Mouse (Mus musculus): ENCODE measurements around the gene Rdh9. TPM values are rescaled to one million over a fixed set of nuclear protein-coding genes. Genes with fewer than 3 reads are reported as not detected.
"Not testable (repeated sequence)": the region's sequence is repeated elsewhere in the genome, so short reads cannot be mapped to it uniquely, and the experiment has no call there.

Gene Rdh9
- polyA plus RNA-seq, 1 experiment from 2014 or later, result 0.24 TPM

DNA sequence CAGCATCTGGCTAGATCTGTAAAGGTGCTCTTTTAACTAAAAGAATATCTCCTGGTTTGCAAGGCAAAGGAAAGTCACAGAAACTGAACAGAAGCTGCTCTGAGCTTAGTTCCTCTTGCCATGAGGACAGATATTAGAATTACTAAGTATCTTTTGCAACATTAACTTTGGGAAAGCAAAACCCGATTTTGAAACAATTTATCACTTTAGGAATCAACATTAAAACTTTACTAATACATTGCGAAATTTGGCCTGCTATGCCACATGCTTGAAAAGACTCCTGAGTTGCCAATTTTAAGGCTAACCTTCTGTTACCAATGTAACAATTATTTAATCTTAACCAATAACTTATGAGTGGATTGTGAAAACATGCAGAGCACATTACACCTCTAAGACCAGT, 45.6 kb downstream of the Rdh9 start:
- not testable (repeated sequence) for H3K9ac ChIP-seq (ENCODE audit: low read length); ATAC-seq (replicated peaks; ENCODE audit: extremely low read depth, insufficient read depth, low FRiP score); H3K27me3 ChIP-seq (ENCODE audit: control insufficient read depth, insufficient read depth, low read length); H3K4me3 ChIP-seq (ENCODE audit: low read length); H3K27ac ChIP-seq (ENCODE audit: low read length); H3K36me3 ChIP-seq (ENCODE audit: control insufficient read depth, insufficient read depth); H3K4me1 ChIP-seq (ENCODE audit: control insufficient read depth, insufficient read depth, low read length); H3K4me2 ChIP-seq (ENCODE audit: low read depth, low read length); H3K9me3 ChIP-seq (replicated peaks; ENCODE audit: control insufficient read depth, low read length)
- 79% methylated on average over 2 of the region's 2 CpGs for WGBS

DNA sequence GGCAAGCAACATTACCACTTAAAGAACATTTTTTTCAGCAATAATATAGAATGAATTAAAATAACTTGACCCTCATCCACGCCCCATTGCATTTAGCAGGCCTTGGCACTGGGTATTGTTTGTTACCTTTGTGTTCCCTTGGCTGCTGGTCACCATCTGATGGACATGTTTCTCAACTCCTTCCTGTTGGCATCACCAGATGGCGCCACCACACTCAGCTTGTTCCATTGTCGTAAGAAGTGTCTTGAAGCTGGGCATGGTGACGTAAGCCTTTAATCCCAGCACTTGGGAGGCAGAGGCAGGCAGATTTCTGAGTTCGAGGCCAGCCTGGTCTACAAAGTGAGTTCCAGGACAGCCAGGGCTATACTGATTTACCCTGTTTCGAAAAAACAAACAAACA, 49.2 kb downstream of the Rdh9 start:
- no peak overlapping the region for H3K27ac ChIP-seq (ENCODE audit: low read length)
- H3K9me3 ChIP-seq (replicated peaks; ENCODE audit: control insufficient read depth, low read length), result no peaks in the 10 kb centered on the region; the same call in 1 of the 2 replicates
- no peak for ATAC-seq (replicated peaks; ENCODE audit: extremely low read depth, insufficient read depth, low FRiP score)
- H3K4me1 ChIP-seq (ENCODE audit: control insufficient read depth, insufficient read depth, low read length), result no peaks in the 10 kb centered on the region
- H3K4me3 ChIP-seq (ENCODE audit: low read length), result no peak overlapping the region
- 66% methylated on average over 6 of the region's 6 CpGs for WGBS
- H3K36me3 ChIP-seq (ENCODE audit: control insufficient read depth, insufficient read depth), result no peaks in the 10 kb centered on the region
- H3K4me2 ChIP-seq (ENCODE audit: low read depth, low read length), result no peak overlapping the region
- no peaks in the 10 kb centered on the region for H3K27me3 ChIP-seq (ENCODE audit: control insufficient read depth, insufficient read depth, low read length)
- no peak overlapping the region for H3K9ac ChIP-seq (ENCODE audit: low read length)

DNA sequence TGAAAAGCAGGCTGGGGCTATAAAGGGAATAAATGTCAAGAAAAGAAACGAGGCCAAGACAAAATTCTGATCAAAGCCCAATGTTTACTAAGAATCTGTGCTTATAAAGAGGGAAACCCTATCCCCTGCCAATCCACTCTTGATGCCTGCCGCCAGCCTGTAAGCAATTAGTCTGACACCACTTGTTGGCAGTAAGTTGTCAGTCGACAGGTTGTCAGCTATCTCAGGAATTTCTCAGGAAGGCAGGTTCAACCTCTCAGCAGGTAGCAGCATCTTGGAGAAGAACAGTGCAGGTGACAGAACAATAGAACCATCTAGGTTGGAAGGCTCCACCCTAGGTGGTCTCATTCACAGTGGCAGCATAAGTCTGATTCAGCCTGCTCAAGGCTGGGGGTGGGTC, 52.9 kb downstream of the Rdh9 start:
- no peaks in the 10 kb centered on the region for H3K27me3 ChIP-seq (ENCODE audit: control insufficient read depth, insufficient read depth, low read length)
- H3K9me3 ChIP-seq (replicated peaks; ENCODE audit: control insufficient read depth, low read length), result no peaks in the 10 kb centered on the region
- WGBS, result 54% methylated on average over 3 of the region's 3 CpGs
- no peak overlapping the region for H3K4me3 ChIP-seq (ENCODE audit: low read length)
- H3K4me2 ChIP-seq (ENCODE audit: low read depth, low read length), result no peak overlapping the region
- H3K4me1 ChIP-seq (ENCODE audit: control insufficient read depth, insufficient read depth, low read length), result no peaks in the 10 kb centered on the region
- no peak overlapping the region for H3K27ac ChIP-seq (ENCODE audit: low read length)
- ATAC-seq (replicated peaks; ENCODE audit: extremely low read depth, insufficient read depth, low FRiP score), result no peak
- H3K36me3 ChIP-seq (ENCODE audit: control insufficient read depth, insufficient read depth), result no peaks in the 10 kb centered on the region
- H3K9ac ChIP-seq (ENCODE audit: low read length), result no peak overlapping the region

DNA sequence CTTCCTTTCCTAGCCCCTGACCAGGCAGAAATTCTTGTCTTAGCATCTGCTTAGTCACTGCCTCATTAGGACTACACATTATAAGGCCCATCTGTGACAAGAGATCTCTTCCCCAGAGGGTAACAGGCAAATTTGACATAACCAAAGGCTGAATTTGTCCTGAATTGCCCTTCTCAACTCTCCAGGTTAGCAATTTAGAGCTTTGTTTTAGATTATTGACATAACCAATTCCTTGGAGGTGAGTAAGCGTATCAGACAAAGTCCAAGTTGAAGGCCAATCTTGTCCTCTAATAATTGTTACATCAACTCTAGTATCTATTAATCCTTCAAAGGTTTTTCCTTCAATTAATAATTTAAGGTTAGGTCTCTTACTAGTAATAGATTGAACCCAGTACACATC, 58.0 kb downstream of the Rdh9 start:
- not testable (repeated sequence) for ATAC-seq (replicated peaks; ENCODE audit: extremely low read depth, insufficient read depth, low FRiP score); H3K27me3 ChIP-seq (ENCODE audit: control insufficient read depth, insufficient read depth, low read length); H3K4me2 ChIP-seq (ENCODE audit: low read depth, low read length); H3K9me3 ChIP-seq (replicated peaks; ENCODE audit: control insufficient read depth, low read length); H3K27ac ChIP-seq (ENCODE audit: low read length); H3K4me3 ChIP-seq (ENCODE audit: low read length); H3K9ac ChIP-seq (ENCODE audit: low read length); H3K4me1 ChIP-seq (ENCODE audit: control insufficient read depth, insufficient read depth, low read length); H3K36me3 ChIP-seq (ENCODE audit: control insufficient read depth, insufficient read depth)
- WGBS, result 95% methylated on average over 1 of the region's 1 CpGs

DNA sequence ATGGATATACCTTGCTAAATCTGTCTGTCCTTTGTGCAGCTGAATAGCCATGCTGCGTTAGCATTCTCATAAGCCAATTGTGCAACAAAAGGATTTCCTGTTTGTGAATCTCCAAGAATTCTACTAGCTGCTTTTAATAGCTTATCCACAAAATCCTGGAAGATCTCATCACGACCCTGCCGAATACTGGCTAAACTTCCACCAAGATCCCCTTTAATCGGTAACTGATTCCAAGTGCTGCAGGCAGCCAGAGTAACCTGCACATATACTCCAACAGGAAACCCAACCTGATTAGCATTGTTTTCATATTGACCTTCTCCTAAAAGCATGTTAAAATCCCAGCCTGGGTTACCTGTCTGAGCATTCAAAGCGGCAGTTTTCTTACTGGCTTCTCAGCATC, 59.1 kb downstream of the Rdh9 start:
- Histone ChIP-seq H3K27me3 (ENCODE audit: control insufficient read depth, insufficient read depth, low read length) (no peaks in the 10 kb centered on the region), H3K4me3 (ENCODE audit: low read length) (no peak overlapping the region), H3K9me3 (replicated peaks; ENCODE audit: control insufficient read depth, low read length) (peaks cover 7% of the 10 kb centered on the region), H3K4me1 (ENCODE audit: control insufficient read depth, insufficient read depth, low read length) (no peaks in the 10 kb centered on the region), H3K27ac (ENCODE audit: low read length) (no peak overlapping the region), H3K4me2 (ENCODE audit: low read depth, low read length) (no peak overlapping the region), H3K9ac (ENCODE audit: low read length) (no peak overlapping the region), H3K36me3 (ENCODE audit: control insufficient read depth, insufficient read depth) (no peaks in the 10 kb centered on the region)
- 67% methylated on average over 5 of the region's 5 CpGs for WGBS
- ATAC-seq (replicated peaks; ENCODE audit: extremely low read depth, insufficient read depth, low FRiP score), result no peak

DNA sequence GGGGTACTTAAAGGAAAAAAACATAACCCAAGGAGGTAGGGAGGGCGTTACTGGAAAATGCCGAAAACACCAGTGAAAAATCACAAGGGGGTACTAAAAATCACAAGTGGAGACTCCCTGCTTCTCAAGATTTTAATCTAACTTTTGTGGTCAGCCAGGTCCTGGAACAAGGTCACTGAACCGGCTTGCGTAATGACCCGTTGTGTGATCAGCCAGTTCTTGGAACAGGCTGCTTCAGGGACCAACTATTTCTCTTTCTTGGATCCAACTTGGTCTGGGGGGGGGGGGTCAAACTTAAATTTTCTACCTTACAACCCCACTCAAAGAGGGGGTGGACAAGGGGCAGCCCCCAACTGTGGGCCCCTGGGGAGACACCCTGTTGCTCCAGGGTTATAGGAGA, 61.6 kb downstream of the Rdh9 start:
- not testable (repeated sequence) for H3K36me3 ChIP-seq (ENCODE audit: control insufficient read depth, insufficient read depth); H3K4me2 ChIP-seq (ENCODE audit: low read depth, low read length); H3K27me3 ChIP-seq (ENCODE audit: control insufficient read depth, insufficient read depth, low read length); H3K9ac ChIP-seq (ENCODE audit: low read length); H3K9me3 ChIP-seq (replicated peaks; ENCODE audit: control insufficient read depth, low read length); H3K4me1 ChIP-seq (ENCODE audit: control insufficient read depth, insufficient read depth, low read length); H3K4me3 ChIP-seq (ENCODE audit: low read length); ATAC-seq (replicated peaks; ENCODE audit: extremely low read depth, insufficient read depth, low FRiP score); H3K27ac ChIP-seq (ENCODE audit: low read length)
- 92% methylated on average over 5 of the region's 5 CpGs for WGBS

DNA sequence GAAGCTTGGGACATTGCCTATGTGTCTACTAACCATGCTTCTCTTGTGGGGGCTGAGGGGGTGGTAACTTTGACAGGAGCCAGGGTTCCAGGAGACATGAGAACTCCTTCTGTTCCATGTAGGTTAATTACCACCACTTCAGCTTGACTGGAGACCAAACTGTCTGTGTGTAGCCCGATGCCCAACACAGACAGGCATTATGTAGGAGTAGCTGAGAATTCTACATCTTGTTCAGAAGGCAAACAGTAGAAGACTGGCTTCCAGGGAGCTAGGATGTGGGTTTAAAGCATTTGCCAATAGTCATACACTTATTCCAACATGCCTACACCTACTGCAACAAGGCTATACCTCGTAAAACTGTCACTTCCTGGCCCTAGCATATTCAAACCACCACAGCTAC, 62.4 kb downstream of the Rdh9 start:
- no peak overlapping the region for H3K9ac ChIP-seq (ENCODE audit: low read length)
- peaks cover 7% of the 10 kb centered on the region for H3K9me3 ChIP-seq (replicated peaks; ENCODE audit: control insufficient read depth, low read length)
- no peaks in the 10 kb centered on the region for H3K4me1 ChIP-seq (ENCODE audit: control insufficient read depth, insufficient read depth, low read length)
- no peak overlapping the region for H3K4me2 ChIP-seq (ENCODE audit: low read depth, low read length)
- H3K36me3 ChIP-seq (ENCODE audit: control insufficient read depth, insufficient read depth), result no peaks in the 10 kb centered on the region
- no peak overlapping the region for H3K27ac ChIP-seq (ENCODE audit: low read length)
- ATAC-seq (replicated peaks; ENCODE audit: extremely low read depth, insufficient read depth, low FRiP score), result no peak
- no peak overlapping the region for H3K4me3 ChIP-seq (ENCODE audit: low read length)
- 80% methylated on average over 2 of the region's 2 CpGs for WGBS
- no peaks in the 10 kb centered on the region for H3K27me3 ChIP-seq (ENCODE audit: control insufficient read depth, insufficient read depth, low read length)

DNA sequence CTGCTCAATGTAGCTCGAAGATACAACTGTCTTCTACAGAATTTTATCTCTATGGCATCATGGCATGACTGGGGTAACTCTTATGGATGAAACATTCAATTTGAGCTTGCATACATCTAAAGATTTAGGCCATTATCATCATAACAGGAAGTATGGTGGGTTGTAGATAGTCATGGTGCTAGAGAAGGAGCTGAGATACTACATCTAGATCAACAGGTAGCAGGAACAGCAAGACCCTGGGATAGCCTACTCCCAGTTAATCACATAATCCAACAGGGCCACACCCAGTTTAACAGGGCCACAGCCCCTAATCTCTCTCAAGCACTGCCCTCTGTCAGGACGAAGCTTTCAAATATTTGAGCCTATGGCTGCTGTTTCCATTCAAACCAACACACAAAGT, 64.6 kb downstream of the Rdh9 start:
- no peak overlapping the region for H3K4me2 ChIP-seq (ENCODE audit: low read depth, low read length)
- no peak overlapping the region for H3K9ac ChIP-seq (ENCODE audit: low read length)
- H3K27ac ChIP-seq (ENCODE audit: low read length), result no peak overlapping the region
- H3K4me3 ChIP-seq (ENCODE audit: low read length), result no peak overlapping the region
- H3K9me3 ChIP-seq (replicated peaks; ENCODE audit: control insufficient read depth, low read length), result peaks cover 7% of the 10 kb centered on the region
- no peaks in the 10 kb centered on the region for H3K27me3 ChIP-seq (ENCODE audit: control insufficient read depth, insufficient read depth, low read length)
- WGBS, result 62% methylated on average over 2 of the region's 2 CpGs
- no peak for ATAC-seq (replicated peaks; ENCODE audit: extremely low read depth, insufficient read depth, low FRiP score)
- no peaks in the 10 kb centered on the region for H3K36me3 ChIP-seq (ENCODE audit: control insufficient read depth, insufficient read depth)
- no peaks in the 10 kb centered on the region for H3K4me1 ChIP-seq (ENCODE audit: control insufficient read depth, insufficient read depth, low read length)
